8 mouse cellular contexts compared by ENCODE assay signal in the genomic region with DNA sequence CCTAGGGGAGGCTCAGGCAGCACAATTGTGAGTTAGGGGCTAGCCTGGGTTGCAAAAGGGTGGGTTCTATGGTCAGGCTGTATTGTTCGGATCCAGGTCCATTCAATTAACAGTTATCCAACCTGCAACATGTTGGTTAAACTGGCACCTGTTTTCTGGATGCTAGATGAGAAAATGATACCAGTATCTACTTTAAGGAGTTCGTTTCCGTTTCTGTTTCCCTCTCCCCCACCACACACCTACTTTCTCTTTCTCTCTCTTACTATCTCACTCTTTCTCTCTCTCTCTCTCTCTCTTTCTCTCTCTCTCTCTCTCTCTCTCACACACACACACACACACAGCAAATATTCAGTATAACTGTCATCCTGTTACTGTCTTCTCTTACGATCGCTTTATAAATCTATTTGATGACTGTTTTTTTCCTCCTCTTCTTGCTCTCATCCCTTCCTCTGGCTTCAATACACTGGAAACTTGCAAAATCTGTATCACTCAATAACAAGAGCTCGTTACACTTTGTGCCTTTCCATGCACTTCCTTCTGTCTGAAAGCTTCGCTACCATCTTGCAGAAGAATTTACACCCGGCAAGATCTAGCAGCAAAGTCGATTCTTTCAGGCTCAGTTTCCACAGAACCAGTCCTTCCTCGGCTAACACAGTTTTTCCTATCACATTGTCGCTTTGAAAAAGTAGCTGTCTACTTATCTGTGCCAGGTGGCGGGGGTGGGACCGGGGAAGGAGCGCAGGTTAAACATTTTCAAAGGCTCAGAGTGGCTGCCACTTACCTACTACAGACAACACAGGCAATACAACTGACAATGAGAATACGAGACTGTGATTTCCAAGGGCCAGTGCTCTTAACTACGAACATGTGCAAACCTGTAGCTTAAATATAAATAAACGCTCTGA. TPM values are rescaled to one million over a fixed set of nuclear protein-coding genes. Genes with fewer than 3 reads are reported as not detected.
DNase-seq lines count a peak whose midpoint lies in the region; ATAC-seq and TF ChIP-seq lines count a peak whose summit lies in the region.

No protein-coding gene starts in this region.

- peaks cover 3% of the 10 kb centered on the region; the same call in 1 of the 2 replicates for H3K4me1 ChIP-seq in lung, postnatal 0 days (ENCODE audit: insufficient read depth, low read depth, low read length)
- peaks cover 10% of the 10 kb centered on the region for H3K4me1 ChIP-seq in stomach, embryonic 14.5 days (ENCODE audit: control insufficient read depth, insufficient read depth, low read length)

- no peak for TF ChIP-seq CTCF in lung, postnatal 0 days (IDR thresholded peaks at IDR 0.05)

- peak; percentile 8 for DNase-seq in embryo, embryonic 10 days (ENCODE audit: low spot score)
- DNase-seq in embryo, embryonic 10.5 days (ENCODE audit: low spot score) = no peak
- DNase-seq in kidney, adult 18-20 months = peak; percentile 42
- DNase-seq in lung, postnatal 0 days (ENCODE audit: low spot score) = peak; percentile 10
- no peak for DNase-seq in layer of hippocampus, adult 11-12 months (ENCODE audit: low spot score)

- peak; percentile 11 for ATAC-seq in activated CD4-positive, CD25-positive, alpha-beta regulatory T cell, adult 4 months
- peak; percentile 28 for ATAC-seq in erythroid progenitor cell, adult 5-6 weeks (replicated peaks; ENCODE audit: low FRiP score, poor library complexity, severe bottlenecking)
- ATAC-seq in lung, postnatal 0 days = no peak
- no peak for ATAC-seq in stomach, embryonic 14.5 days (ENCODE audit: insufficient number of reproducible peaks, insufficient read depth, low FRiP score, low read depth)

- H3K36me3 ChIP-seq in lung, postnatal 0 days (ENCODE audit: insufficient read depth, low read length) = no peaks in the 10 kb centered on the region
- peaks cover 4% of the 10 kb centered on the region for H3K36me3 ChIP-seq in stomach, embryonic 14.5 days (ENCODE audit: control insufficient read depth, insufficient read depth, low read length)

- H3K27me3 ChIP-seq in lung, postnatal 0 days (replicated peaks; ENCODE audit: insufficient read depth, low read length) = no peaks in the 10 kb centered on the region
- no peaks in the 10 kb centered on the region for H3K27me3 ChIP-seq in stomach, embryonic 14.5 days (ENCODE audit: control insufficient read depth, insufficient read depth, low read length)

- peak overlapping the region; percentile 83 for H3K4me2 ChIP-seq in lung, postnatal 0 days (replicated peaks; ENCODE audit: low read depth, low read length)
- H3K4me2 ChIP-seq in stomach, embryonic 14.5 days (replicated peaks; ENCODE audit: low read depth, low read length) = peak overlapping the region; percentile 66

- no peak for TF ChIP-seq EP300 in lung, postnatal 0 days (IDR thresholded peaks at IDR 0.05)

- peak overlapping the region; percentile 89 for H3K4me3 ChIP-seq in lung, postnatal 0 days (ENCODE audit: low read depth, low read length)
- peak overlapping the region; percentile 94 for H3K4me3 ChIP-seq in stomach, embryonic 14.5 days (ENCODE audit: low read depth, low read length)

- H3K27ac ChIP-seq in lung, postnatal 0 days (ENCODE audit: low read length) = peak overlapping the region; percentile 69
- H3K27ac ChIP-seq in stomach, embryonic 14.5 days (ENCODE audit: low read length) = peak overlapping the region; percentile 82; the same call in 1 of the 2 replicates

- no peaks in the 10 kb centered on the region for H3K9me3 ChIP-seq in lung, postnatal 0 days (ENCODE audit: low read length)
- H3K9me3 ChIP-seq in stomach, embryonic 14.5 days (ENCODE audit: control insufficient read depth, low read depth, low read length) = no peaks in the 10 kb centered on the region

- peak overlapping the region; percentile 29; the same call in 1 of the 2 replicates for H3K9ac ChIP-seq in lung, postnatal 0 days (replicated peaks; ENCODE audit: low read depth)
- H3K9ac ChIP-seq in stomach, embryonic 14.5 days (replicated peaks; ENCODE audit: low read depth, low read length) = peak overlapping the region; percentile 39; the same call in 1 of the 2 replicates

- WGBS in lung, postnatal 0 days = 10% methylated on average over 17 of the region's 17 CpGs
- 12% methylated on average over 17 of the region's 17 CpGs for WGBS in stomach, embryonic 14.5 days

RNA-seq across cellular contexts. Expression of gene Atm, which starts 0.9 kb away (rescaled TPM):
- 10 to 100 TPM; 24.7 to 36.0 TPM for polyA plus RNA-seq in activated CD4-positive, CD25-positive, alpha-beta regulatory T cell, adult 4 months (2017; shearing (Covaris generic))
- total RNA-seq in erythroid progenitor cell, adult 5-6 weeks (2015; ENCODE audit: low replicate concordance) = 4.2 and 5.4 TPM in 2 replicates
- total RNA-seq in erythroid progenitor cell, adult 5-6 weeks (2017; ENCODE audit: low replicate concordance) = 4.6 and 5.1 TPM in 2 replicates
- polyA plus RNA-seq in lung, postnatal 0 days (2015; fragmentation: Nextera tagmentation; extraction: Ambion mirVana) = 3.5 and 4.6 TPM in 2 replicates
- 20.5 and 25.5 TPM in 2 replicates for polyA plus RNA-seq in stomach, embryonic 14.5 days (2014; fragmentation: Nextera tagmentation; extraction: Ambion mirVana)

RNA-seq across cellular contexts. Expression of gene Npat, which starts 1.2 kb away (rescaled TPM):
- 10 to 100 TPM; 11.3 to 13.0 TPM for polyA plus RNA-seq in activated CD4-positive, CD25-positive, alpha-beta regulatory T cell, adult 4 months (2017; shearing (Covaris generic))
- total RNA-seq in erythroid progenitor cell, adult 5-6 weeks (2015; ENCODE audit: low replicate concordance) = 34.2 and 35.2 TPM in 2 replicates
- total RNA-seq in erythroid progenitor cell, adult 5-6 weeks (2017; ENCODE audit: low replicate concordance) = 23.0 and 32.1 TPM in 2 replicates
- 6.8 and 7.9 TPM in 2 replicates for polyA plus RNA-seq in lung, postnatal 0 days (2015; fragmentation: Nextera tagmentation; extraction: Ambion mirVana)
- polyA plus RNA-seq in stomach, embryonic 14.5 days (2014; fragmentation: Nextera tagmentation; extraction: Ambion mirVana) = 24.4 and 26.4 TPM in 2 replicates

Comparison
In these comparisons a context has a peak if more than half of its experiments do, and no peak if none do; other contexts are left out.
1. DNase-seq: peak in embryo, embryonic 10 days (single experiment), kidney, adult 18-20 months (single experiment) and lung, postnatal 0 days (single experiment); none in embryo, embryonic 10.5 days (single experiment) and layer of hippocampus, adult 11-12 months (single experiment).
2. ATAC-seq: peak in activated CD4-positive, CD25-positive, alpha-beta regulatory T cell, adult 4 months (single experiment) and erythroid progenitor cell, adult 5-6 weeks (single experiment); none in lung, postnatal 0 days (single experiment) and stomach, embryonic 14.5 days (single experiment).